Mouse (Mus musculus): Measurements from ENCODE around the gene Rtp1.

Rtp1 gene

DNA sequence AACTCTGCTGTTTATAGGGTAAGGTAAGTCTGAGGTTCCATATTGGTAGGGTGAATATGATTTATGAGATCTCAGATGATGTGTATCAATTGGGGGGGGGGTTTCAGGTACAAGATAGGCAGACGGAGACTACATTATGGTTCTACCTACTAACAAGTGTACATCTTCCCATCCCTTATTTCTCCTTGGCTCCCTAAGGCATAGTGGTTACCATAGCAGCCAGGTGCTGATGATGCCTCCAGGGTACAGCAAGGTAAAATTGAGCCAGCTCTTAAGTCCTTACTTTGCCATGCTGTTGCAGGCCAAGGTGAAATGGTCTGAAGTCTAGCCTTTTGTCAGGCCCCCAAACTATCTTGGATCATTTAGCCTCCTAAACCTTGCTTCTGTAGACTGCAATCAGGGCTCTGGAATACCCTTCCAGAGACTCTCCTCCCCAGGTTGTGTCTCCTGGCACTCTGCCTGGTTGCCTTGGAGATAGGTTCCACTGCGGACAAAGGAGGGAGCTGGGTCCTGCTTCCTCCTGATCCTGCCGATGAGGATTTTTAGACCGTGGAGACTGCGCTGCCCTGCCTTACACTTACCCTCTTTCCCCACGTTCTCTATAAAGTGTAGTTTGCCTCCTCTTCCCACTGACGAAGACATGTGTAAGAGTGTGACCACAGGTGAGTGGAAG, at the start of gene Rtp1:
Gene Rtp1, plus strand, starts transcription at position 487 of the 673 bp plus-strand sequence.
- no peak for DNase-seq (ENCODE audit: low spot score in 2 of 2)

DNA sequence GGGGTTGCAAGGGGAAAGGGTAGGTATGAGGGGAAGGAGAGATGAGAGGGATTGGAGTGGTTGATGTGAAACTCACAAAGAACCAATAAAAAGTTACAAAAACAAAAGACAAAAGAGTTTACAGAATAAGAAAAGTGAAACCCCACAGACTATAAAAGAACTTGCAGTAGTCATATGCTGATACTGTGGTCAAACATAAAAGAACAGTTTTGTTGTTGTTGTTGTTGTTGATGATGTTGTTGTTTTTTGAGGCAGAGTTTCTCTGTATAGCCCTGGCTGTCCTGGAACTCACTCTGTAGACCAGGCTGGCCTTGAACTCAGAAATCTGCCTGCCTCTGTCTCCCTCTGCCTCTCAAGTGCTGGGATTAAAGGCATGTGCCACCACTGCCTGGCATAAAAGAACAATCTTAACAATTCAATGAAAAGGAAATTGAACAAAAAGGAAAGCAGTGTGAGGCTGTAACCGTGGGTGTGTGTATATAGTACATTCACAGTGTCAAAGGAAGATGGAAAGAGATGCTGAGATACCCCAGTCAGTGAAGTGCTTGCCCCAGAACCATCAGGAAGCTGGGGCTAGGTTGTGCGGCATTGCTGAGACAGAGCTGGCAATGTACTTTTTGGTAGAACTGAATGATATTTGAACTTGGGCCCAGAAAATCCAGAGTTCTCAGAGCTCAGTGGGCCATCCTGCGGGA, 49.2 kb upstream of the Rtp1 start:
- DNase-seq (ENCODE audit: low spot score in 2 of 2), result no peak

DNA sequence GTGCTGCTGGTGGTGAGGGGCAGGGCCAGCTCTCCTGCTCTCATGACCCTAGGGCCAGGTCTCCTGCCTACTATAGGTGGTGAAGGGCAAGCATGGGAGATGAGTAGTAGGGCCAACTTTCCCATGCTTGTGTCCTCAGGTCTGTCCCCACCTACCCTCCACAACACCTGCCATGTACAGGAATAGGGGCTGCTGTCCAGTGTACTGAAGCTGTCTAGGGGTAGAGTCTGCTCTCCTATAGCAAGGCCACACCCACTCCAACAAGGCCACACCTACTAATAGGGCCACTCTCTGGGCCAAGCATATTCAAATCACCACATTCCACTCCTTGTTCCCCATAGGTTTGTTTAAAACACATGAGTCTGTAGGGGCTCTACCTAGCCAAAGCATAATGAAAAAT, 44.6 kb upstream of the Rtp1 start:
- DNase-seq (ENCODE audit: low spot score in 2 of 2), result no peak

DNA sequence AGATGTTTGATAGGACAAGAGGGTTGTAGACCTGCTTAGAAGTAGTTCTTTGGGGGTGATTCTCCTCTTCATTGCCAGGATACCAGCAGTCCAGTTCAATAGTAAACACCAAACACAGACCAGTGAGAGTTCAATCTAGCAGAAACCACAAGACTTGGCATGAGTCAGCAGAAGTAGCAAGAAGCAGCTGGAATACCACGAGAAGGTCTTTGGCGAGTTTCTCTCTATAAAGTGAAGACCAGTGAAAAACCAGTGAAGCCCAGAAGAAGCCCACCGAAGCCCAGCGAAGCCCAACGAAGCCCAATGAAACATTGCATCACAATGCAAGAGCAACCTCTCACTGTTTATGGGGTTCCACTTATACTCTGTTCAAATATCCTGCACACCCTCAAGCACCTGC, 31.0 kb upstream of the Rtp1 start:
- no peak for DNase-seq (ENCODE audit: low spot score in 2 of 2)

DNA sequence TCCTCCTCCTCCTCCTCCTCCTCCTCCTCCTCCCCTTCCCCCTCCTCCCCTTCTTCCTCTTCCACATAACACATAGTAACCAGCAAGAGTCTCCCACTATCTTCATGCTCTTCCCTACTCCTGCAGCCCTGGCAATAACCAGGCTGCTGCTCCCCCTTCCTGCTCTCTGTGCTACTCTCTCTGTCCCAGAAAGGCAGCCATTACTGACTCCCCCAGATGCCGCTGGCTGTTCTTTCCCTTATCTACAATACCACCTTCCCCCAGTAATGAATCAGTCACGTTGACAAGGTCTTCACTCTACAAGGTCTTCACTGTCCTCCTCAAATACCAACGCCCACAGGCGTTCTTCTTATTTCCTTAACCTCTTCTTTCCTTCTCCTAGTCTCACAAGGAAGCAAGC, 27.5 kb upstream of the Rtp1 start:
- no peak for DNase-seq (ENCODE audit: low spot score in 2 of 2)

DNA sequence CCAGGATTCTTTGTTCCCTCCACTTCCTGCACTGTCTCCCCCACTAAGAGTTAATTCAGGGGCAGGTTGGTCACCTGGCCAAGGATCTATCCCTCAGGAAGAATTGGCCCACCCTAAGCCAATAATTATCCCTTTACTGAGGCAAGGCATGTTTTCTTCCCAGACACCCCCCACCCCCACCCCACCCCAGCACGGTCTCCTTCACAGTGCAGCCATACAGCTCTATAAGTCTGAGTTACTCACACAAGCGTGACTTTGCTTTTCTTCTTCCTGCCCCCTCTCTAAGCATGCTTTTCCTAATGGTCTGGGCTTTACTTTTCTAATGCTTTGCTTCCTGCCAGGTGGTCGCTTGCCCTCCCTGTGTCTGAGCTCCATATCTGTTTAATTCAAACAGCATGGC, 27.0 kb upstream of the Rtp1 start:
- no peak for DNase-seq (ENCODE audit: low spot score in 2 of 2)

DNA sequence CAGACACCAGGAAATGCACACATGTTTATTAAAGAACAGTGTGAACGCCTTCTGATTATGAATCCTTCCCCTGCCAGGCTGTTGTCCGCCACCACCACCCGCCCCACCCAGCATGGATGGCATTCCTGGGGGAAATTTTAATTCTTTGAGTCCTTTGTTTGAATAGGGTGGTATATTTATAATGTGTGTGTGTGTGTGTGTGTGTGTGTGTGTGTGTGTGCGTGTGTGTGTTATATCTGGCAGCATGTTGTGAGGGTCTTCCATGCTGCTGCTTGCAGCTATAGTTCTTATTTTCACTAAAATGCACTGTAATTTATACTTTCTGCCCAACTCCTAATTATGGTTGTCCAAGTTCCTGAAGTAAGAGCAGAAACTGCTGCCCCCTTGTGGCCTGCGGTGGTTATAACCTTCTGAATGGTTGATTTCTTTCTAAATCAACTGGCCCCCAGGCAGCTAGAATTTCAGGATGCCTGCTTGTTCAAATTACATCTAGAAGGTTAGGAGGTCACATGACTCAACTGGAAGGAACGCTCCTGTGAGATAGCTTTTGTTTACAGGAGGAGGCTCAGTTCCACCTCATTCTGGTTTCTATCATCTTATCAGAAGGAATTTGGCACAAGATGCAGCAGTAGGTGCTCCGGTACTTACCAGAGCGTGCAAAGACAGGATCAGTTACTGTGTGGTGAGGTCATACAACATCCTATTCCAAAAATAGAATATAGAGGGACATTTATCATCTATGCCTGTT, 25.8 kb upstream of the Rtp1 start:
- DNase-seq (ENCODE audit: low spot score in 2 of 2), result peak; percentile 69 to 85

DNA sequence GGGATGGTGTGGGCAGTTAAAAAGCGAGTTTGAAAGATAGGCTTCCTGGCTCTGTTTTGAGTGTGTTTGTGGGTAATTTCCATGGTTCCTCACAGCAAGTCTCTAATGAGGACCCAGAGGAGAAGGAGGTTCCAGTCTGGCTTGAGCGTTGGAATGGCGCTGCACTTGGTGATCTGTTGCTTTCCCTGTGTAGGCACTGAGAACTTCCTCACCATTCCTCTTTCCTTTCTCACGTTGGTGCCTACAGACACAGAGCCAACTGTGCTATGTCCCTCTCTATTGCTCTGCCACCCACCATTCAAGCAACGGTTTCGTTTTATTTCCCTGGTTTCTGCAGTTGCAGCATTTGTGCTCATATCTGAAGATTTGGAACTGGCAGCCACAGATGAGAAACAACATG, 16.0 kb upstream of the Rtp1 start:
- no peak for DNase-seq (ENCODE audit: low spot score in 2 of 2)

DNA sequence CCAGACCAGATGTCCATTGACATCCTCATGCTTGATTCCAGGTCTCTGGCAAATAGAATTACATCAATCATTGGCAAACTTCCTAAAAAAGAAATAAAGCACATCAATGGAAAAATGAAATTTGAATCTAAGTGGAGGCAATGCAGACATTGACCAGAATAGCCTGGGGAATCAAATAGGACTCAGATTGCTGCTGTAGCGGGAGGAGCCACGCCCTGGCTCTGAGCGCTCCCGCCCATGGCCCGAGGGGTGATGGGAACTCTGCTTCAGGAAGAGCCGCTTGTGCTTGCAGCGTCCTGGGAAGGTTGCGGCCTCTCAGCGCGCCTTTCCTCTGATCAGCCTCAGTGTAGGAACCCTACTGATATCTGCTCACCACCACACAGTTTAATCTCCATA, 12.7 kb upstream of the Rtp1 start:
- no peak for DNase-seq (ENCODE audit: low spot score in 2 of 2)

DNA sequence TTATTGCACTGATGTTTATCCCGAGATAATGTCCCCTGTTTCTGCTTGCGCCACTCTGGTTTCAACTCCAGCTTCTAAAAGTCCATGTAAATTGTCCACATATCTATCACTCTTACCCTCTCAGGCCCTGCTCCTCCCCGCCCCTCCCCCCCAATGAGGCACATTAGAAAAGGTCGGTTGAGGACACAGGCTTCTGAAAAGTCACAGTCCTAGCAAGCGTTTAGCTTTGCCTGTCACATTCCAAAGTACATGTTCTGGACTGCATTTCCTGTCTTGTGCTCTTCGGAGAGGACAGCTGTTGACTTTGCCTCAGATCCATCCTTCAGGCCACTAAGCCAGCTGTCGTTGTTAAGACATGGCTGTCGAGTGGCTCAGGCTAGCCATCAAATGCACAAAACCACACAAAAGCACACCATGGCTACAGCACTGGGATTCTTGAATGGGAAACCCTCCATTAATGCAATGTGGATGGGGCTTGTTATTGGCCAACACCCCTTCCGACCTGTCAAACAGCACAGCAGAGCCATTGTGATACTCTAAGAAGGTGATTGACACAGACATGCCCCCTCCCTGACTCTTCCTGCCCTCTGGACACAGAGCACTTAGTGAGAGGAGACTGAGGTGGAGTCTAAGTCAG, 12.2 kb upstream of the Rtp1 start:
- no peak for DNase-seq (ENCODE audit: low spot score in 2 of 2)

DNA sequence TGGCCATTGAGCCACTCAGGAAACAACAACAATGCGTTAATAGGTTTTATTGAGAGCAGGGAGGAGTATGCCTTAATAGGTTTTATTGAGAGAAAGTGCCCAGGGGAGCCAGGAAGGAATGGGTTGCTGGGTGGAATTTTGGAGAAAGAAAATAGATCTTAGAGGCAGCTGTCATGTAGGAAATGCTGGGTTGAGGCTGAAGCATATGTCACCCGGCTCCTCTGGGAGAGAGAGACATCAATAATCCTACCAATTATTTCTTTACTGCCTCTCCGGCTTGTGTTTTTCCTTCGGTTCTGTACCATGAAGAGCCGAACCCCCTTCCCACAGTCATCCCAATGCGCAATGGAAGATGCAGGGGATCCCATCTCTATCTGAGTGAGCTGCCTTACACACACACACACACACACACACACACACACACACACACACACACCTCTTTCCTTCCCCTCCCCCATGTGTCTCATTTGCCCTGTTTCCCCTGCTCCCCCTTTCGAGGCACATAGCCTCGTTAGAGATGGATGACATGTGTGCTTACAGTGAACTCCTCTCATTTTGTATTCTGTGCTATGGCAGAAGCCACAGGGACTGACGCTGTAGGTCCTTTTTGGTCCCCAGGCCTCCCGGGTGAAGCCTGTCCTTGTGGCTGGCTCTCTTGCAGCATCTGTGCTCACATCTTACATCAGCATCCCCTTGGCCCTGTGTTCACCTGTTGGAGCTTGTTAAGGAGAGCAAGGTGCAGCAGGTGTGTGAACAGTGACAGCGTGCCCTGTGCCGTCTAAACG, 11.3 kb upstream of the Rtp1 start:
- DNase-seq (ENCODE audit: low spot score in 2 of 2), result no peak

DNA sequence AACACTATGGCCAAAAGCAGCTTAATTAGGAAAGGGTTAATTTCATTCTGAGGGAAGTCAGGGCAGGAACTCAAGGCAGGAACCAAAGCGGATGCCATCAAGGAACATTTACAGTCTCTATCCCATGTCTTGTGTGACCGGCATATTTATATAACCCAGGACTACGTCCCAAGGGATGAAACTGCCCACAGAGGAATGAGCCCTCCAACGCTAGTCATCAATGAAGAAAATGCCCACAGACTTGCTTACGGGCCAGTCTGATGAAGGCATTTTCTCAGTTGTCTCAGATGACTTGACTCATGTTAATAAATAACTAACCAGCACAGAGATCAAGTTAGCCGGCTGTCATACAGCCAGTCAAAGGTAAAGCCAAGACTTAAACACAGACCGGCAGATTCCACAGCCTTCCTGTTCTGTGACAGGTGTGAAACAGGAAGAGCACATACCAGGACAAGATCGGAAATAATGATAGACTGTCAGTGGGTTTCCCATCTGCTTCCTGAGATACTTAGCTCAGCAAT, 9.3 kb upstream of the Rtp1 start:
- no peak for DNase-seq (ENCODE audit: low spot score in 2 of 2)

DNA sequence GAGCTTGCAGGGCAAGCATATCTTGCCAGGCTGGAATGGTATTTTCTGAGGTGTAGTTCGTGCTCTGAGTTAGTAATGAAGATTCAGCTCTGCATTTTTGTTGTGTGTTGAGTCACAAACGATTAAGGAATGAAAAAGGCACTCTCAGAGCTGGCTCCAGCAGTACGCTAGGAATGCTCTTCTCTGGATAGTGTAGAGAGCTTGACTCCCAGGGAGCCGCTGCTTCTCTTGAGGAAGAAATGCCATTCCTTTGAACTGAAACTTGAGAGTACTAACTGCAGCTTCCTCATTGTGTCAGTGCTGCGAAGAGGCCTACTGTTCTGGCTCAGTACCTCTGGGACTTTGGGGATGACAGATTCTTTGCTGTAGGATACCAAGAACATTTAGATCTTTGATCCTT, 5.1 kb upstream of the Rtp1 start:
- DNase-seq (ENCODE audit: low spot score in 2 of 2), result no peak

DNA sequence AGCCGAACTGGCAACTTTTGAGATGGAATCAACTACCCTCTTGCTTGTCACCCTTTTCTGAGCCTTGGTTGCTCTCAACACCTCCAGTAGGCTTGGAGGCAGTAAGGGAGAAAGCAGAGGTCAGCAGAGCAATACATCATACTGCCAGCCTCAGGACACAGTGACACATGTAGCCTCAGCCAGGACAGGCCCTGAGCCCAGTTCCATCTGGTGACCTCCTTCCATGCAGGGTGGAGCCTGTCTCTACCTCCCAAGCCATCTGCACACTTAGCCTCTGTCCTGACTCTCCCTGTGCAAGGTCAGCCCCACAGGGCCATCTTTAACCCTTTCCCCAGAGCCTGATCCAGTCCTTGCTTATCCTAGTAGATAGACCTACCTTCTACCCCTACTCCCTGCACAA, 1.2 kb upstream of the Rtp1 start:
- no peak for DNase-seq (ENCODE audit: low spot score in 2 of 2)

DNA sequence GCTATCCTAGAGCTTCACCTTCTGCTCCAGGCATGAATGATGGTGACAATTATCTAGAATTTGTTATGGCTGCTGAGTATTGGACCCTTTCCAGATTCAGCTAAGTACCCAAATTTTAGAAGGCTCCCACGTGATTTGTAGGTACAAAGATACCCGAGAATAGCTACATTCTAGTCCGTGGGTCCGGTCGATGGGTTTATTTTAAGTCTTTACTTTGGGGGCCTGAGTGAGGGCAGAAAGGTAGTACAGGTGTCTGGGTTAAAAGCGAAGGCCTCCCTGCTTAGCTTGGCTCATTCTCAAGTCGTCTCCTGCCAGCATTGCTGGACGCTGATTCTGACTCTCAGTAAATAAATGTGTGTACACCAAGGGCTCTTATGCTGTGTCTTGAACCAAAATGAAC, 1.1 kb downstream of the Rtp1 start:
- DNase-seq (ENCODE audit: low spot score in 2 of 2), result no peak

DNA sequence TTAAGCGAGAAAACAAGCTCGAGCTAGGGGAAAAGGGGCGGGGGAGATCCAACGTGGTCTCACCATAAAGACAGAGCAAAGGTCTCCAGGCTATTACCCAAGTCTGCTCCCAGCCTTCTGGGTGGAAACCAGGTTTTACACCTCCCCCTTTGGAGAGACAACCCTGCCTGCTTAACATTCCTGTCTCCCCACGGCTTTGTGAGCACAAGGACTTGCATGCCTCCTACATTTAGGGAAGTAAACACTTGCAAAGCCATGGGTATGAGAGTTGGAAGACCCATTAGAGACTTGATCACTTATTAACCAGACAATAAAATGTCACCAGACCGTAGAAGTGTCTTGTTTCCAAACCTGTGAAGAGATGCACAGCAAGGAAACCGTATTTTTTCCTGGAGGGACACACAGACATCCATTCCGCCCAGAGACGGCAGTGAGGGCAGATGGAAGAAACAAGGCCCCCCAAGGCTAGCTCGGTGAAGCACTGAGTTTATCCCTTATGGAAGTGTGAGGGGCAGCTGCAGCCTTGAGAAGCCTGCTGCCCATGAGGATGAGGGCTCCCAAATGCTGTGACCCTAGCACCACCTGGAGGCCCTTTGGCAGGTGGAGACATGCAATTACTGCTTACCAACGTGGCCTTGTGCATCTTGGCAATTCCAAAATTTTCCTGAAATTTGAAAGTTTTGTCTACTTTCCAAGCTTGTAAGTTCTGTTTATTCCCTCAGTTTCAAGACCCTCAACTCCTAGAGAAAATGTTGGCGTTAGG, 8.7 kb downstream of the Rtp1 start:
- no peak for DNase-seq (ENCODE audit: low spot score in 2 of 2)

DNA sequence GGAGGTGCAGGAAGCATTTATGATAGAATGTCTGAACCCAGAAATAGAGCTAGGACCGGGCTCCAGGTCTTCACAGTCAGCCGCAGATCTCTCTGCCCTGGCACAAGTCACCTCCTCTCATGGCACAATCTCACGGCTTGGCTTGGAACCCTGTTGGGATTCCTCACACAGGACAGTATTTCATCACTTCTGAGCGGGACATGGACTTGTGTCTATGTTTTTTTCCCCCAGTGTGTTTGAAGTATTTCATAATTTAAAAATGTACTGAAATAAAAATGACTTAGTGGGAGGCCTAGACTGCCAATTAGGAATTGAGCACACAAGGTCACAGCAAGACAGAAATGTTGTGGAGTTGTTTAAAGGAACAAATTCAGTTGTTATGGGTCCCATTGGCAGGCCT, 15.3 kb downstream of the Rtp1 start:
- no peak for DNase-seq (ENCODE audit: low spot score in 2 of 2)

DNA sequence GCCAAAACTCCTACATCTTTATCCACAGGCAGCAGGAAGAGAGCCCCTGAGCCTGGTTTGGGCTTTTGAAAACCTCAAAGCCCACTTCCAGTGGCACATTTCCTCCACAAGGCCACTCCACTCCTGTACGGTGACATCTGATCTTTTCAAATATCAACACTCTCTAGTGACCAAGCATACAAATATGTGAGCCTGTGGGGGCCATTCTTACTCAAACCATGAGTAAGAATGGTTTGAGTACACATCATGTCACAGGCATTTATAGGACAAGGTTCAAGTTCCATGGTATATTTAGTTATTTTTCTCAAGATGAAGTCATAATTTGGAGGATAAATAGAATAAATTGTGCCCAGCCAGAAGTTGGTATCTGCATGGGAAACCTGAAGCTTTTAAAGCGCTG, 21.0 kb downstream of the Rtp1 start:
- no peak for DNase-seq (ENCODE audit: low spot score in 2 of 2)

DNA sequence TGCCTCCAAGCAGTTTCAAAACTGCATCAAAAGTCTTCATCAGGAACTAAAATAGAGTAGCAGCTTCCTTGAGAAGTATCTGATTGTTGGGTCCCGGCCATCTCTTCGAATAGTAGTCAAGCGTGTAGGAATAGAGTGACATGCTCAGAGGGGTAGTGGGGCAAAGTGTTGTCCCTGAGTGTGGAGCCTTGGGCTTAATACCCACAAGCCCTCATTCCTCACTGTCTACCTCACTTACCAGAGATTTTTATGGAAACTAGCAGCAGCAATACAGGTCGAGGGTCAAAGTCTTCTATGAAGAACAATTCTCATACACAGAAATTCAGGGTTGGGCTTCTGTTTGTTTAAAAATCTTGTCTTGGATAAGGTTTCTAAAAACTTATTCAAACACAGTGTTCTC, 21.9 kb downstream of the Rtp1 start:
- DNase-seq (ENCODE audit: low spot score in 2 of 2), result no peak

DNA sequence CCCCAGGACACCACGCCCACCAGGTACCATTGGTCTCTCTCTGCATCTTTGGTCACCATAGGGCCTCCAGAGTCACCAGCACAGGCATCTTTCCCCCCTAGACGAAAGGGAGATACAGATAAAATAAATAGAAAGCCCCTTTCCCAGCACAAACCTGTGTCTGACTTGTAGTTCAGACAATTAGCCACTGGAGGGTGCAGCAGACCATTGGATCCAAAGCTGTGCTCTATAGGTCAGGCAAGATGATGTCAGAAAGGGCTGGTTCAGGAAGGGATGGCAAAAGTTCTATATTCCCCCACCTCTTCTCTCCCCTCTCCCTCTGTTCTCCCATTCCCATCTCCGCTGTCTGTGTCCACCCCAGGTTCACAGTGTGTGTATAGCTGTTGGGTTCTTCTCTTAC, 23.5 kb downstream of the Rtp1 start:
- DNase-seq (ENCODE audit: low spot score in 2 of 2), result no peak

DNA sequence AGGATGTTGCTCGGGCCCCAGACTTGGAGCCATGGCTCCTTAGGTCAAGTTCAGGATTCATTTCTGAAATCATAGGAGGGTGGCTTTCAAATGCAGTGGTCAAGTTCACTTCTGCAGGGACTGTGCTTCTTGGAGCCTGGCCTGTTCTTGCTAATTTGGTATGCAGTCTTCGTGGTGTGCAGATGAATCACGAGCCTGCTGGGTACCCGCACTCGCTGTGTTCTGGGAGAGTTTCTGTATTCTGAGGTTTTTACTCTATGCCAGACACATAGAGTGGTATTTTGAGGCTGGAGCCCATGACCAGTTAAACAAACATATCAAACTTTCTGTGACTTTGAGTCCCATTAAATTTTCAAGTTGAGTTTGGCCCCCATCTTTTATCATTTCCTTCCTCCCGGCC, 25.4 kb downstream of the Rtp1 start:
- no peak for DNase-seq (ENCODE audit: low spot score in 2 of 2)
